Mouse (Mus musculus): ENCODE data around the gene Polrmt. TPM values are rescaled to one million over a fixed set of nuclear protein-coding genes. Genes with fewer than 3 reads are reported as not detected.

Polrmt gene
- polyA plus RNA-seq, 1 experiment from 2014 or later, result 11.7 TPM

DNA sequence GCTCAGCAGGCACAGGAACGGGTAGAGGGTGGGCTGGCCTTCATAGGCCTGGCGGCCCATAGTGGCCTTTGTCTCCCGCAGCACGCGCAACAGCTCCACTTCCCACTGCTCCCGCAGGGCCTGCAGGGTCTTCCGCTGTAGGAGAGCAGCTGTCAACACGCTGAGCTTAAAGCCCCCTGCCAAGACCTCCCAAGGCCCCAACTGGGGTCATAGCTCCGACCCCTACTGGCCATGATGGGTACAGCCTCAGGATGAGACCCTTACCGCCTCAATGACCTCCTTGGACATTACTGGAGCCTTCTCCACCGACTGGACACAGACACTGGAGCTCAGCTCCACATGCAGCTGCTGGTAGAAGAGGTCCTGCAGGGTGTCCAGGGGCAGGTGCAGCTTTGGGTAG, 5.5 kb downstream of the Polrmt start:
- 91% methylated on average over 11 of the region's 11 CpGs for WGBS (ENCODE audit: missing documents)
- H3K79me2 ChIP-seq (ENCODE audit: inconsistent target), result peaks cover 7% of the 10 kb centered on the region; the same call in 1 of the 2 replicates
- H3K4me3 ChIP-seq (ENCODE audit: inconsistent target), result no peak overlapping the region
- peaks cover 60% of the 10 kb centered on the region for H3K36me3 ChIP-seq (ENCODE audit: inconsistent target)
- H3K27ac ChIP-seq, result no peak overlapping the region

- Histone ChIP-seq H3K79me2 (ENCODE audit: inconsistent target) (no peaks in the 10 kb centered on the region), H3K36me3 (ENCODE audit: inconsistent target) (peaks cover 61% of the 10 kb centered on the region), H3K27ac (no peak overlapping the region), H3K4me3 (ENCODE audit: inconsistent target) (no peak overlapping the region)
- WGBS (ENCODE audit: missing documents), result 96% methylated on average over 28 of the region's 28 CpGs
Measured at GRCm38 (mm10) chr10:79739234-79739633, 7.1 kb downstream of the Polrmt start.

GRCm38 (mm10) chr10:79738259-79738658, 8.1 kb downstream of the Polrmt start:
- Histone ChIP-seq H3K27ac (no peak overlapping the region), H3K79me2 (ENCODE audit: inconsistent target) (no peaks in the 10 kb centered on the region), H3K36me3 (ENCODE audit: inconsistent target) (peaks cover 61% of the 10 kb centered on the region), H3K4me3 (ENCODE audit: inconsistent target) (no peak overlapping the region)
- 98% methylated on average over 10 of the region's 10 CpGs for WGBS (ENCODE audit: missing documents)

- peaks cover 56% of the 10 kb centered on the region for H3K36me3 ChIP-seq (ENCODE audit: inconsistent target)
- 93% methylated on average over 8 of the region's 14 CpGs for WGBS (ENCODE audit: missing documents)
- no peaks in the 10 kb centered on the region for H3K79me2 ChIP-seq (ENCODE audit: inconsistent target)
- H3K27ac ChIP-seq, result no peak overlapping the region
- no peak overlapping the region for H3K4me3 ChIP-seq (ENCODE audit: inconsistent target)
Measured at GRCm38 (mm10) chr10:79736706-79737105, 9.7 kb downstream of the Polrmt start.

DNA sequence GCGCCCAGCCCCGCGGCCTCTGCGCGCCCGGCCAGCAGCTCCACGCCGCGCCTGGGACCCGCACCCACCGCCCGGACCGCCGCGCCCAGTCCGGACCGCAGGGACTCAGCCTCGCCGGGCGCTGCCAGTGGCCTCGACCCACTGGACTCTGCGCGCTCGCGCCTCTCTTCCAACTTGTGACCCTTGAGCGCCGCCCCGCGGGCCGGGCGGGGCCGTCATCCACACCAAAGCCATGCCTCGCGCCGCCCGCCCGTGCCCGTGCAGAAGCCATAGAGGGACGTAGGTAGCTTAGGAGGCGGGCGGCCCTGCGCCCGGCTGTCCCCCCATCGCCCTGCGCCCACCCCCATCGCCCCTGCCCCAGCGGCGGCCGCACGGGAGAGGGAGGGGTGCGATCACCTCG, 11.0 kb downstream of the Polrmt start:
- H3K36me3 ChIP-seq (ENCODE audit: inconsistent target), result peaks cover 42% of the 10 kb centered on the region

DNA sequence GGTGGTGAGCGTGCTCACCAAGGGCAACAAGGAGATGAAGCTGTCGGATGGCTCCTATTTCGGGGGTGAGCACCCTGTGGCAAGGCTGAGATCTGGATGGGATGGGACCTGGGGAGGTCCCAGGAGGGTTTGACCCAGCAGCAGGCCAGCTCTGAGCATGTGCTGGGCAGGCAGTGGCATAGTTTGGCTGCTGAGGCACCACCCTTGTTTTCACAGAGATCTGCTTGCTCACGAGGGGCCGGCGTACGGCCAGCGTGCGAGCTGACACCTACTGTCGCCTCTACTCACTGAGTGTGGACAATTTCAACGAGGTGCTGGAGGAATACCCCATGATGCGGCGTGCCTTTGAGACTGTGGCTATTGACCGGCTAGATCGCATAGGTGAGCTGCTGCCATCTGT, 12.5 kb downstream of the Polrmt start:
- Histone ChIP-seq H3K36me3 (ENCODE audit: inconsistent target) (peaks cover 37% of the 10 kb centered on the region), H3K27ac (no peak overlapping the region), H3K79me2 (ENCODE audit: inconsistent target) (no peaks in the 10 kb centered on the region), H3K4me3 (ENCODE audit: inconsistent target) (no peak overlapping the region)
- WGBS (ENCODE audit: missing documents), result 99% methylated on average over 15 of the region's 15 CpGs

More for the DNA sequence above, 11.0 kb downstream of the Polrmt start:
- WGBS (ENCODE audit: missing documents), result 87% methylated on average over 29 of the region's 52 CpGs
- no peak overlapping the region for H3K27ac ChIP-seq
- no peaks in the 10 kb centered on the region for H3K79me2 ChIP-seq (ENCODE audit: inconsistent target)
- no peak overlapping the region for H3K4me3 ChIP-seq (ENCODE audit: inconsistent target)

DNA sequence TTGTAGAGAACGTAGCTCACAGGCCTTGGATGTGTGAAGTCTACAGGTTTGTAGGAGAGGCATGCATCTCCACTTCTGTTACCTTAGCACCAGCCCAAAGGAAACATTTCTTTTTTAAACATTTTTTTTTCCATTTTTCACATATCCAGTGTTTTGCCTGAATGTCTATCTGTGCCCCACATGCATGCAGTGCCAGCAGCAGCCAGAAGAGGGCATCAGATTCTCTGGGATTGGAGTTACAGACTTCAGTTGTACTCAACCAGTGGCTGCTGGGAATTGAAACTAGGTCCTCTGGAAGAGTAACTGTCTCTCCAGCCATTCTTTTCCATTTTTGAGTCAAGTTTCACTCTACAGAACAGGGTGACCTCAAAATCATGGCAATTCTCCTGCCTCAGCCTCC, 13.9 kb downstream of the Polrmt start:
- no peak overlapping the region for H3K27ac ChIP-seq
- peaks cover 26% of the 10 kb centered on the region for H3K36me3 ChIP-seq (ENCODE audit: inconsistent target)
- 92% methylated on average over 1 of the region's 1 CpGs for WGBS (ENCODE audit: missing documents)
- H3K79me2 ChIP-seq (ENCODE audit: inconsistent target), result no peaks in the 10 kb centered on the region
- H3K4me3 ChIP-seq (ENCODE audit: inconsistent target), result no peak overlapping the region

GRCm38 (mm10) chr10:79729357-79729965, 16.9 kb downstream of the Polrmt start:
- H3K4me3 ChIP-seq (ENCODE audit: inconsistent target), result no peak overlapping the region
- no peaks in the 10 kb centered on the region for H3K79me2 ChIP-seq (ENCODE audit: inconsistent target)
- no peak overlapping the region for H3K27ac ChIP-seq
- 59% methylated on average over 13 of the region's 13 CpGs for WGBS (ENCODE audit: missing documents)
- peaks cover 7% of the 10 kb centered on the region; the same call in 1 of the 2 replicates for H3K36me3 ChIP-seq (ENCODE audit: inconsistent target)

- WGBS (ENCODE audit: missing documents), result 70% methylated on average over 25 of the region's 28 CpGs
- H3K27ac ChIP-seq, result no peak overlapping the region
- H3K79me2 ChIP-seq (ENCODE audit: inconsistent target), result no peaks in the 10 kb centered on the region
- no peak overlapping the region for H3K4me3 ChIP-seq (ENCODE audit: inconsistent target)
- no peaks in the 10 kb centered on the region for H3K36me3 ChIP-seq (ENCODE audit: inconsistent target)
Measured at GRCm38 (mm10) chr10:79728323-79729249, 17.8 kb downstream of the Polrmt start.

DNA sequence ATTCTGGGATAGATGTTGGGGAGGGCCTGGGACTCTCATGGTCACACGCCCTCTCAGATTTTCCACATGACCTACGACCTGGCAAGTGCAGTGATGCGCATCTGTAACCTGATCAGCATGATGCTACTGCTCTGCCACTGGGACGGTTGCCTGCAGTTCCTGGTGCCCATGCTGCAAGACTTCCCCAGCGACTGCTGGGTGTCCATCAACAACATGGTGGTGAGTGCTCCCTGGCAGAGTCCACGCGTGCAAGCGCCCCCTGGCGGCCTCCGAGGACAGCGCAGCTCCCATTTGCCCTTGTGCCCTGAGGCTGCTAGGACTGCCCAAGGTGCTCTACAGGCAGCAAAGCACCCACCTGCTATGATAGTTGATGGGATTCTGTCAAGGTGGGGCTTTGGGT, 20.3 kb downstream of the Polrmt start:
- no peaks in the 10 kb centered on the region for H3K79me2 ChIP-seq (ENCODE audit: inconsistent target)
- H3K27ac ChIP-seq, result no peak overlapping the region
- 39% methylated on average over 10 of the region's 11 CpGs for WGBS (ENCODE audit: missing documents)
- H3K36me3 ChIP-seq (ENCODE audit: inconsistent target), result no peaks in the 10 kb centered on the region
- H3K4me3 ChIP-seq (ENCODE audit: inconsistent target), result no peak overlapping the region

GRCm38 (mm10) chr10:79723692-79724091, 22.7 kb downstream of the Polrmt start:
- WGBS (ENCODE audit: missing documents), result 77% methylated on average over 7 of the region's 7 CpGs
- H3K79me2 ChIP-seq (ENCODE audit: inconsistent target), result no peaks in the 10 kb centered on the region
- no peaks in the 10 kb centered on the region for H3K36me3 ChIP-seq (ENCODE audit: inconsistent target)
- H3K27ac ChIP-seq, result no peak overlapping the region
- no peak overlapping the region for H3K4me3 ChIP-seq (ENCODE audit: inconsistent target)

DNA sequence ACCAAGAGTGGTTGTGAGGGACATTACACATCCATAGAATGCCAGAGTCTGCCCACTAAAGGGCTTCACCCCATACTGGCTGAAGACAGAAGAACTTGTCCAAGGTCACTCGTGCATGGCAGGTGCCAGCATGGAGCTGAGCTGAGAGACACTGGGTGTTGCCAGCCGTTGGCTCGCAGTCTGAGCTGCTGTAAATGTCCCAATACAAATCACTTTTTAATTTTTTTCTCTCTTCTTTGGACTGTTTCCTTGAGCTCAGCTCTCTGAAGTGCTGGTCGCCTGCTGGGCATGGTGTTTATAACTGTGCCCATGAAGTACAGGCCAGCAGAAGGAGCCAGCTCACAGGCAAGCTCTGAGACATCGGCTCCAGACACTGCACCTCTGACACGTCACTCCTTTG, 23.3 kb downstream of the Polrmt start:
- Histone ChIP-seq H3K4me3 (ENCODE audit: inconsistent target) (no peak overlapping the region), H3K36me3 (ENCODE audit: inconsistent target) (no peaks in the 10 kb centered on the region), H3K79me2 (ENCODE audit: inconsistent target) (no peaks in the 10 kb centered on the region), H3K27ac (no peak overlapping the region)
- WGBS (ENCODE audit: missing documents), result 74% methylated on average over 6 of the region's 6 CpGs

GRCm38 (mm10) chr10:79721089-79721488, 25.3 kb downstream of the Polrmt start:
- Histone ChIP-seq H3K36me3 (ENCODE audit: inconsistent target) (no peaks in the 10 kb centered on the region), H3K27ac (no peak overlapping the region), H3K4me3 (ENCODE audit: inconsistent target) (no peak overlapping the region), H3K79me2 (ENCODE audit: inconsistent target) (no peaks in the 10 kb centered on the region)
- WGBS (ENCODE audit: missing documents), result 73% methylated on average over 5 of the region's 5 CpGs

DNA sequence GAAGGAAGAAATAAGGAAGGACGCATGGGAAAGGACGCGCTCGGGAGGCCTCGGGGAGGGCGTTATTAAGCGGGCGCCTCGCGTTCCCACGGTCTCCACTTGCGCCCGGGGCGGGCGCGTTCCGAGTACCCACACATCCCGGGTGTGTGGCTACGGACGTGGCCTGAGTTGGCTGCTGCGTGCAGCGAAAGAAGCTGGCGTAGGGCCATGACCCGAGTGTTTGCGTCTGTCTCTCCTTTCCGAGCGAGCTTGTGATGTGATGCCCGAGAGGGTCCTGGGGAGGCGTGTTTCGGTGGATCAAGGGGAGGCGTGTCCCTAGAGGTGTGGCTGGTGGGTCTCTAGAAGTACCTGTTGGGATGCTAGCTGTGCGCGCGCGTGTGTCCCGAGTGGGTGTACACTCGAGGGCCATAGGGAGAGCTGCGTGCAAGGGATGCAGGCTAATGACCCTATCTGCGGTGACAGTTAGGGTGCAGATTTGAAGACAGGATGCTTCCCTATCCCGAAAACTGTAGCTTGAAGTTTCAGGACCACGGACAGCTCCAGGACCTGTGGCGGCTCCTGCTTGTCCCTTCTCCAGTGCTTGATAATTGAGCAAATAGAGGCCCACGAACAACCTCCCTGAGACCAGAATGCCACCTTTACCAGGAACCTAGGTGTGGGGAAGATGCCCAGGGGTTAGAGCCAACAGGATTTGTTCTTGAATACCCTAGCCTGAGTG, 28.6 kb downstream of the Polrmt start:
- Histone ChIP-seq H3K36me3 (ENCODE audit: inconsistent target) (no peaks in the 10 kb centered on the region), H3K4me3 (ENCODE audit: inconsistent target) (no peak overlapping the region), H3K79me2 (ENCODE audit: inconsistent target) (no peaks in the 10 kb centered on the region), H3K27ac (no peak overlapping the region)
- 6% methylated on average over 29 of the region's 43 CpGs for WGBS (ENCODE audit: missing documents)

GRCm38 (mm10) chr10:79716988-79717355, 29.4 kb downstream of the Polrmt start:
- H3K79me2 ChIP-seq (ENCODE audit: inconsistent target), result no peaks in the 10 kb centered on the region
- 0 out of 2 replicates have a peak, but pooled peaks cover under 1% of the 10 kb centered on the region for H3K36me3 ChIP-seq (ENCODE audit: inconsistent target)
- H3K4me3 ChIP-seq (ENCODE audit: inconsistent target), result no peak overlapping the region
- WGBS (ENCODE audit: missing documents), result 0% methylated on average over 42 of the region's 44 CpGs
- H3K27ac ChIP-seq, result no peak overlapping the region

Data from macrophage (primary cell).